Comparison of ENCODE assay signal across 24 mouse cellular contexts in genomic region chr15:10332566-10332965, GRCm38 (mm10). TPM values are rescaled to one million over a fixed set of nuclear protein-coding genes. Genes with fewer than 3 reads are reported as not detected.
DNase-seq lines count a peak whose midpoint lies in the region; ATAC-seq lines count a peak whose summit lies in the region.
"Had no signal": no experiment of that assay in that cellular context is flagged by ENCODE, and none has a peak within 500 bp of the region (broad histone marks: within the 10 kb centered on the region; RNA-seq: fewer than 3 reads in every experiment).

No protein-coding gene starts in this region.

- no peak for ATAC-seq in erythroid progenitor cell, adult 5-6 weeks (replicated peaks; ENCODE audit: low FRiP score, poor library complexity, severe bottlenecking)
- ATAC-seq: activated CD4-positive, CD25-positive, alpha-beta regulatory T cell, adult 4 months; forebrain, embryonic 14.5 days; forebrain, postnatal 0 days had no signal

- peak; percentile 37 for DNase-seq in kidney, adult 11 months
- DNase-seq in kidney, adult 18-20 months, result no peak
- peak; percentile 87 for DNase-seq in kidney, adult 9 months
- no peak for DNase-seq in kidney, postnatal 10 days
- peak; percentile 38 for DNase-seq in yolk sac, embryonic 10.5 days (ENCODE audit: low spot score)
- DNase-seq: adrenal gland, adult 8-10 months; adrenal gland, postnatal 25 days; cerebellum, adult 11-12 months; cerebellum, adult 8-10 months; cerebellum, postnatal 10 days; cerebellum, postnatal 36 days; embryo, embryonic 11 days; forebrain, postnatal 0 days; gastrocnemius, adult 2 months; gastrocnemius, postnatal 14 days; heart, adult 11 months had no signal

RNA-seq across cellular contexts. Expression of gene Gm21973, which starts 7.4 kb away (rescaled TPM):
- total RNA-seq in erythroid progenitor cell, adult 5-6 weeks (2015; ENCODE audit: low replicate concordance), result not detected in 2 replicates
- not detected in 2 replicates for total RNA-seq in erythroid progenitor cell, adult 5-6 weeks (2017; ENCODE audit: low replicate concordance)
- total RNA-seq: adrenal gland, postnatal 25 days; ES-E14; forebrain, postnatal 0 days; gastrocnemius, adult 2 months; gastrocnemius, postnatal 14 days; gastrocnemius, postnatal 4 days; heart, adult 8-10 months; heart, postnatal 25 days; hematopoietic stem cell, adult 5-6 weeks had no signal

RNA-seq across cellular contexts. Expression of gene Agxt2, which starts 25.8 kb away (rescaled TPM):
- not detected in 2 replicates for total RNA-seq in erythroid progenitor cell, adult 5-6 weeks (2015; ENCODE audit: low replicate concordance)
- not detected in 2 replicates for total RNA-seq in erythroid progenitor cell, adult 5-6 weeks (2017; ENCODE audit: low replicate concordance)
- total RNA-seq: ES-E14; forebrain, postnatal 0 days; gastrocnemius, adult 2 months; gastrocnemius, postnatal 14 days; heart, adult 8-10 months; heart, postnatal 25 days; hematopoietic stem cell, adult 5-6 weeks had no signal

Comparison
In these comparisons a context has a peak if more than half of its experiments do, and no peak if none do; other contexts are left out.
1. DNase-seq: peak in kidney, adult 11 months (single experiment), kidney, adult 9 months (single experiment) and yolk sac, embryonic 10.5 days (single experiment); none in kidney, adult 18-20 months (single experiment) and kidney, postnatal 10 days (single experiment).